Mouse (Mus musculus): ENCODE results near the gene Tab1. TPM values are rescaled to one million over a fixed set of nuclear protein-coding genes. Genes with fewer than 3 reads are reported as not detected.

Tab1 gene
- polyA plus RNA-seq, 2 experiments, result 9.4 to 11.9 TPM

GRCm38 (mm10) chr15:80163274-80163673, 30.3 kb downstream of the Tab1 start:
- DNase-seq (ENCODE audit: low read depth in 3 of 3, low spot score in 3 of 3), result no peak
- WGBS (ENCODE audit: insufficient replicate concordance), result 86% methylated on average over 11 of the region's 11 CpGs
- no peaks in the 10 kb centered on the region for H3K9me3 ChIP-seq (ENCODE audit: control insufficient read depth, low read length)
- H3K4me2 ChIP-seq (ENCODE audit: low read depth), result no peak overlapping the region
- H3K36me3 ChIP-seq (replicated peaks; ENCODE audit: control insufficient read depth, insufficient read depth, low read depth), result peaks cover 17% of the 10 kb centered on the region
- TF ChIP-seq EP300 (IDR thresholded peaks at IDR 0.05; ENCODE audit: low read depth), result no peak
- TF ChIP-seq CTCF (IDR thresholded peaks at IDR 0.05; ENCODE audit: low read depth), result peak; percentile 40
- H3K4me1 ChIP-seq (replicated peaks; ENCODE audit: control insufficient read depth in 2 of 2, insufficient read depth in 2 of 2, low read length in 1 of 2), result no peaks in the 10 kb centered on the region; a peak in 1 of 4 replicates
- H3K4me3 ChIP-seq (ENCODE audit: insufficient read depth in 1 of 2, low read depth in 2 of 2, low read length in 2 of 2), result no peak overlapping the region
- H3K27me3 ChIP-seq (ENCODE audit: control insufficient read depth, insufficient read depth, low read length), result no peaks in the 10 kb centered on the region
- no peak for ATAC-seq (ENCODE audit: insufficient read depth)
- H3K27ac ChIP-seq, result no peak overlapping the region
- no peak overlapping the region for H3K9ac ChIP-seq (replicated peaks)

- Histone ChIP-seq H3K4me2 (ENCODE audit: low read depth) (no peak overlapping the region), H3K9me3 (ENCODE audit: control insufficient read depth, low read length) (no peaks in the 10 kb centered on the region), H3K27me3 (ENCODE audit: control insufficient read depth, insufficient read depth, low read length) (no peaks in the 10 kb centered on the region), H3K36me3 (replicated peaks; ENCODE audit: control insufficient read depth, insufficient read depth, low read depth) (peaks cover 17% of the 10 kb centered on the region), H3K4me3 (ENCODE audit: insufficient read depth in 1 of 2, low read depth in 2 of 2, low read length in 2 of 2) (no peak overlapping the region), H3K9ac (replicated peaks) (no peak overlapping the region), H3K4me1 (replicated peaks; ENCODE audit: control insufficient read depth in 2 of 2, insufficient read depth in 2 of 2, low read length in 1 of 2) (no peaks in the 10 kb centered on the region; a peak in 1 of 4 replicates), H3K27ac (no peak overlapping the region)
- WGBS (ENCODE audit: insufficient replicate concordance), result 72% methylated on average over 4 of the region's 4 CpGs
- DNase-seq (ENCODE audit: low read depth in 3 of 3, low spot score in 3 of 3) (no peak), ATAC-seq (ENCODE audit: insufficient read depth) (no peak)
- no peak for TF ChIP-seq CTCF (IDR thresholded peaks at IDR 0.05; ENCODE audit: low read depth)
- no peak for TF ChIP-seq EP300 (IDR thresholded peaks at IDR 0.05; ENCODE audit: low read depth)
These were observed 30.8 kb downstream of the Tab1 start for GRCm38 (mm10) chr15:80163716-80164115.

- no peak for TF ChIP-seq CTCF (IDR thresholded peaks at IDR 0.05; ENCODE audit: low read depth)
- no peak for TF ChIP-seq EP300 (IDR thresholded peaks at IDR 0.05; ENCODE audit: low read depth)
- H3K4me1 ChIP-seq (replicated peaks; ENCODE audit: control insufficient read depth in 2 of 2, insufficient read depth in 2 of 2, low read length in 1 of 2), result no peaks in the 10 kb centered on the region
- ATAC-seq (ENCODE audit: insufficient read depth) (no peak), DNase-seq (ENCODE audit: low read depth in 3 of 3, low spot score in 3 of 3) (no peak)
- peaks cover 13% of the 10 kb centered on the region for H3K36me3 ChIP-seq (replicated peaks; ENCODE audit: control insufficient read depth, insufficient read depth, low read depth)
- H3K9me3 ChIP-seq (ENCODE audit: control insufficient read depth, low read length), result no peaks in the 10 kb centered on the region
- 53% methylated on average over 5 of the region's 5 CpGs for WGBS (ENCODE audit: insufficient replicate concordance)
- H3K27ac ChIP-seq, result no peak overlapping the region
- H3K27me3 ChIP-seq (ENCODE audit: control insufficient read depth, insufficient read depth, low read length), result no peaks in the 10 kb centered on the region
- H3K4me3 ChIP-seq (ENCODE audit: insufficient read depth in 1 of 2, low read depth in 2 of 2, low read length in 2 of 2), result no peak overlapping the region
- no peak overlapping the region for H3K9ac ChIP-seq (replicated peaks)
- H3K4me2 ChIP-seq (ENCODE audit: low read depth), result no peak overlapping the region
These were observed 32.5 kb downstream of the Tab1 start for GRCm38 (mm10) chr15:80165396-80165795.

GRCm38 (mm10) chr15:80169484-80169883, 36.6 kb downstream of the Tab1 start:
- no peak for DNase-seq (ENCODE audit: low read depth in 3 of 3, low spot score in 3 of 3)
- Histone ChIP-seq H3K9ac (replicated peaks) (no peak overlapping the region), H3K4me3 (ENCODE audit: insufficient read depth in 1 of 2, low read depth in 2 of 2, low read length in 2 of 2) (no peak overlapping the region), H3K4me2 (ENCODE audit: low read depth) (no peak overlapping the region), H3K9me3 (ENCODE audit: control insufficient read depth, low read length) (no peaks in the 10 kb centered on the region), H3K27ac (no peak overlapping the region), H3K4me1 (replicated peaks; ENCODE audit: control insufficient read depth in 2 of 2, insufficient read depth in 2 of 2, low read length in 1 of 2) (no peaks in the 10 kb centered on the region; a peak in 2 of 4 replicates), H3K27me3 (ENCODE audit: control insufficient read depth, insufficient read depth, low read length) (peaks cover 31% of the 10 kb centered on the region), H3K36me3 (replicated peaks; ENCODE audit: control insufficient read depth, insufficient read depth, low read depth) (no peaks in the 10 kb centered on the region)
- ATAC-seq (ENCODE audit: insufficient read depth), result no peak
- TF ChIP-seq EP300 (IDR thresholded peaks at IDR 0.05; ENCODE audit: low read depth) (no peak), CTCF (IDR thresholded peaks at IDR 0.05; ENCODE audit: low read depth) (no peak)
- WGBS (ENCODE audit: insufficient replicate concordance), result 85% methylated on average over 1 of the region's 1 CpGs

GRCm38 (mm10) chr15:80170357-80170756, 37.4 kb downstream of the Tab1 start:
- no peak for DNase-seq (ENCODE audit: low read depth in 3 of 3, low spot score in 3 of 3)
- no peak overlapping the region for H3K27ac ChIP-seq
- H3K4me2 ChIP-seq (ENCODE audit: low read depth), result no peak overlapping the region
- 25% methylated on average over 4 of the region's 4 CpGs for WGBS (ENCODE audit: insufficient replicate concordance)
- no peaks in the 10 kb centered on the region for H3K36me3 ChIP-seq (replicated peaks; ENCODE audit: control insufficient read depth, insufficient read depth, low read depth)
- no peak for TF ChIP-seq CTCF (IDR thresholded peaks at IDR 0.05; ENCODE audit: low read depth)
- TF ChIP-seq EP300 (IDR thresholded peaks at IDR 0.05; ENCODE audit: low read depth), result no peak
- no peaks in the 10 kb centered on the region for H3K9me3 ChIP-seq (ENCODE audit: control insufficient read depth, low read length)
- H3K4me1 ChIP-seq (replicated peaks; ENCODE audit: control insufficient read depth in 2 of 2, insufficient read depth in 2 of 2, low read length in 1 of 2), result no peaks in the 10 kb centered on the region; a peak in 2 of 4 replicates
- no peak overlapping the region for H3K9ac ChIP-seq (replicated peaks)
- ATAC-seq (ENCODE audit: insufficient read depth), result no peak
- H3K27me3 ChIP-seq (ENCODE audit: control insufficient read depth, insufficient read depth, low read length), result peaks cover 40% of the 10 kb centered on the region
- H3K4me3 ChIP-seq (ENCODE audit: insufficient read depth in 1 of 2, low read depth in 2 of 2, low read length in 2 of 2), result no peak overlapping the region

Measured in liver, embryonic 14.5 days (tissue).